Mouse (Mus musculus): ENCODE results near the gene Hist1h4f.

Hist1h4f gene

DNA sequence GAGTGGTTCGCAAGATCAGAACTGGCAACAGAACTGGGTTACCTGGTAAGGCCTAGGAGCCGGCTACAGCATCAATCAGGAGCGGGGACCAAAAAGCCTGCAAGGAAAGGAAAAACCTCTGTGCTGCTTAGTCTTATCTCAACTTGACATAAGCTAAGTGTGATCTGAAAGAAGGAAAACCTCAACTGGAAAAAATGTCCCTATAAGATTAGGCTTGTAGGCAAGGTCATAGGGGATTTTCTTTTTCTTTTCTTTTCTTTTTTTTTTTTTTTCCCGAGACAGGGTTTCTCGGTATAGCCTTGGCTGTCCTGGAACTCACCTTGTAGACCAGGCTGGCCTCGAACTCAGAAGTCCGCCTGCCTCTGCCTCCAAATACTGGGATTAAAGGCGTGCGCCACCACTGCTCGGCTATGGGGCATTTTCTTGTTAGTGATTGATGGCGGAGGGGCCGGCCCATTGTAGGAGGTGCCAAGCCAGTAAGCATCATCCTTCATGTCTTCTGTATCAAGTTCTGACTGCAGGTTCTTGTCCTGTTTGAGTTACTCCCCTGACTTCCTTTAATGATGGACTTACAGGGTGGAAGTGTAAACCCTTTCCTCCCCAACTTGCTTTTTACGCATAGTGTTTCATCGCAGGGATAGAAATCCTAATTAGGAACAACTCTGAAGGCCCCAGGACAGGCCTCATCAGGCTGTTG, 44.5 kb downstream of the Hist1h4f start:
- DNase-seq, result no peak

DNA sequence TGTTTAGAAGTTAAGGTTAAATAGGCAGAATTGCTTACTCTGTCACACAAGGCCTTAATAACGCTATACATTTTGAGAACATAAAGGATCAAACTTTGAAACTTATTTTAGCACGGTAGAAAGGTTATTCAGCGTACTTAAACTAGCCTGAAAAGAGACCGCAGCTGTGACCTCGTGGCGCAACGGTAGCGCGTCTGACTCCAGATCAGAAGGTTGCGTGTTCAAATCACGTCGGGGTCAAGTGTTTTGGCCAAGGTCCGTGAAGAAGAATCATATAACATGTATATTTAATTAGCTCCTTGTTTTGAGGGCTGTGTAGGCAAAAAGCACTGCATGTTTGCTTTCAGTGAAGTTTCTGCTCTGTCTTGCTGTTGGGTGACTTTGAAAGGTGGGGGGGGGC, 45.1 kb downstream of the Hist1h4f start:
- DNase-seq, result no peak

DNA sequence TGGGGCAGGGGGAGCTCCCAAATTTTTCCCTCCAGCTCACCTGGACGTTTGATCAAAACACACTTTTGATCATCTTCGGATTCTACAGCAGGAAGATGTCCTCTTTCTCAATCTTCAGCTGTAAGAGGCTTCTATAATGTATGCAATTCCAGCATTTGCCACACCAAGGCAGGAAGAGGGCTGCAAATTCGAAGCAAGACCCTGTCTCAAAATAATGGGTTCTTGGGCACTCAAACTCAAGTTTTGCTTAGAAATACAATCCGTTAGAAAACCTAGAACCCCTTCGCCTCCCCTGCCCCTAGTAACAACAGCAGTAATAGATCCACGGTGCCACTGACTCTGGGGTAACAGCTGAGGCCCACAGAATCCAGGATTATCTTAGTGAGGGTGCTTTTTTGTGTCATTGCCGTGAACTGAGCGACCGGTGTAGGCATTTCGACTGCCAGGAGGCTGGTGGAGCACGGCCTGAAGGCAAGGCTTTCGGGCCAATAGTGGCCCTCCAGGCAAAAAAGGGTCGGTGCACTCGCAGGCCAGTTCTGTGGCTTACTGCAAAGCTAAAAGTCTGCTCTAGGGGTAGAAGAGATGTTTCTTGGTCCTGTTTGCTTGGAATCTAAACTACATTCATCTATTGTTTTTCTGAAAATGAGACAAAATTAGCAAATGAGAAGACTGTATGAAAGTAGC, 45.6 kb downstream of the Hist1h4f start:
- no peak for DNase-seq

DNA sequence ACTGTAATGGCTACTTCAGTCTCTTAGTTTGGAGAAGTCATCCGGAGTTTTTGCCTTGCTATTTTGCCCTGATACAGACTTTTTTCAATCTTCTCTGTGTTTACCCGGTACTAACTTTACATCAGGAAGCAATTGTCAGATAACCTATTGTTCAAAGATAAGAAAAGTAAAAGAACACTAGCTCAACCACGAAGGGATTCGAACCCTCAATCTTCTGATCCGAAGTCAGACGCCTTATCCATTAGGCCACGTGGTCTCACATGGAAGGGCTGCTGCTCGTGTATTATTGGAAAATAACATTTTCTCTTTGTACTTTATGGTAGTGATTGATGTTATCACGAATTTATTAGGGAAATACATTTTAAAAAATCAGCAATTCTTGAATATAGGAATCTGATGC, 47.7 kb downstream of the Hist1h4f start:
- DNase-seq, result no peak

DNA sequence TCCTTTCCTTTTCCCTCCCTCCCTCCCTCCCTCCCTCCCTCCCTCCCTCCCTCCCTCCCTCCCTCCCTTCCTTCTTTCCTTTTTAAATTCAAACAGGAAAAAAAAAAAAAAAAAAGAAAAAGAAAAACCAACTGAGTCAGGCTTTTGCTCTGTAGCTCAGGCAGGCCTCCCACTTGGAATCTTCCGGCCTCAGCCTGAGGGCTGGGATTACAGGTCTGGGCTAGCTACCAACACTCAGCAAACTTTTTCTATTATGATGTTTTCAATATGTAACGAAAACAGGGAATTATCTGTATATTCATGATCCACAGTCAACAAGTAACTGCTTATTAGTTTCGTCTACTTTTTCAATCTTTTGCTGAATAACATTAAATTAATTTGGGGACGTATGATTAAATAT, 48.5 kb downstream of the Hist1h4f start:
- no peak for DNase-seq

DNA sequence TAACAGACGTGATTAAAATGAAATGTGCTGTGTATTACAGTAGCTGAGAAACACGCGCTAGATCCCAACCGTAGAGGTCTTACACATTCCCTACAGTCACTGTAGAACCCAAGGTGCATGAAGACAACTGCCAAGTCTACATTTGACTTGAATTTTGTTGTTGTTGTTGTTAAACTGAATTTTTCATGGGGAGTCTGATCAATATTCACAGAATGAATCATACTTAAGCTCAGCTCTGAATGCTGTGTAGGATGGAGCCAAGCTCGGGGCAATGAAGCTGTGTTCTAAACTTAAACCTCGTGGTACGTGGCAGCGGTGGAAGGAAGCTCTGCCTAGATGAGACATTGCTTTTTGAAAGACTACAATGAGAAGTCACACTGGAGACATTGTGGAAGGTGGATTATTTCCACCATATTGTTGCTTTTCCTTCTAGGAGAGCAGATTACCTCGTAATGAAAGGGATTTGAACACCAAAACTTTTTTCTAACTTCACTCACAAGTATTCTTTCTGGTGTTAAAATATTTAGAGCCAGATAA, 49.3 kb downstream of the Hist1h4f start:
- no peak for DNase-seq

DNA sequence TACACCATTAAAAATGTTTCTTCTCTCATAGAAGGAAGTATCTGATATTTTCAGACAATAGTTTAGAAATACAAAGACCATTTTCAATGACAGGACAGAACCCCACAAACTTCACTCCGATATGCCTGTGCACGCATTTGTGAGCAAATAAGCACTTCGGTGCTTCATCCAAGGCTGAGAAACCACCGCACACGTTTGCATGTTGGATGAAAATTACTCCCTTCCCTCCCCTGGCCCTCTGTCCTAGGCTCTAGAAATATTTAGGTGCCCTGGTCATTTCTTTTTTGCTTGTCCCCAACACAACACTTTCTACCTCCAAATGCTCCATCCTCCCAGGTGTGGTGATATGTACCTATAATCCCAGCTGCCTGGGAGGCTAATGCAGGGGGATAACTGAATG, 49.9 kb downstream of the Hist1h4f start:
- no peak for DNase-seq
